Mouse (Mus musculus) stomach, postnatal 0 days (tissue): ENCODE measurements around the gene Tpo.

Experiments
- CTCF ChIP-seq: IDR thresholded peaks from 2 replicates; pipeline ENCODE4 v1.5.1; 2016; ENCODE audit warnings: antibody characterized with exemption, low read depth, mild to moderate bottlenecking, moderate library complexity
- EP300 ChIP-seq: optimal IDR thresholded peaks from 2 replicates; pipeline ENCODE3; 2016; ENCODE audit warnings: antibody characterized with exemption

DNA sequence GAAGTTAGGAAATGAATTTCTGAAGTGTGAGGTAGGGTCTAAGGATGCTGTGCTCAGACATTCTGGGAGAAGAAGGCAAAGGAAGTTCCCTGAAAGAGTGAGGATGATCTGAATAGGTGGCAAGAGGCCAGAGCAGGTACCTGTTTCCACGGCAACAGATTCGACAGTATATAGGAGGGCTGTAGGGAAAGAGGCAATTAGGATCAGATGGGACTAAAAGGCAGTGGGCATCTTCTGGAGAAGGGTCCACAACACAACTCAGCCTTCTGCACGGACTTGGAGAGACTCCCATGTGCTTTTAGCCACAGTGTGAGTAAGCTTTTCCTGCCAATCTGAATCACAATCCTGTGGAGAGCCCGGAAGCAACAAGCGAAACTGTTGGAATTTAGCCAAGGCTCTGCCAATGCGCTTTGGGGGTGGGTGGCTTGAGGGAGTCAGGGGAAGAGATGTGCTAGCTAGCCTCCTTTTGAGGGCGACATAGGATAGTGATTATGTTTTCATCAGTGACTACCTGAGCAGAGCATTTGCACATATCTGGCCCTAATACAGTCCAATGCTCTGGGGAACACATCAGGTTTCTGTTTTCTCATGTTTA lies 21.8 kb upstream of the Tpo start:
- no peak for TF ChIP-seq CTCF
- no peak for TF ChIP-seq EP300
